Mouse (Mus musculus): ENCODE results near the gene Tsc1.

GRCm38 (mm10) chr2:28606601-28607340 lies 34.3 kb upstream of the Tsc1 start:
- TF ChIP-seq GATA1 (IDR thresholded peaks at IDR 0.05; ENCODE audit: borderline replicate concordance, low read length) (no peak), FLI1 (IDR thresholded peaks at IDR 0.05; ENCODE audit: low read length) (no peak)

All from megakaryocyte, embryonic 14.5 days (primary cell).